Mouse (Mus musculus): ENCODE measurements around the gene Lamtor3.

DNA sequence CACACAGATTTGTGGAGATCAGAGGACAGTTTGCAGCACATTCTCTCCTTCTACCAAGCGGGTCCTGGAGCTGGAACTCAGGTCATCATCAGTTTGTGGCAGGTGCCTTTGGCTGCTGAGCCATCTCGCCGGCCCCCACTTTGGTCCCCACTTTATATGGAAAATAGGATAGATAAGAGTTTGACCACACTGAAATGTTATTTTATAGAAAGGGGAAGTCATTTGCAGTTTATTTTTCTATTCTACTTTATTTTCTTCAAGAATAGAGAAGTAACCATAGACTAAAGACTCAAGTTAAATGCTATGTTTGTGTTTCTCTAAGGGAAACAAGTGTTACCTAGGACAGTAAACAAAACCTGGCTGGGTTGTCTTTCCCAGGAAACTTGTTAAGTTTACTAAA is 21.4 kb upstream of the Lamtor3 start:
- TF ChIP-seq CTCF (conservative IDR thresholded peaks at IDR 0.05; ENCODE audit: low read length) (no peak), NANOG (IDR thresholded peaks at IDR 0.05; ENCODE audit: borderline replicate concordance, low read length) (no peak)
